18 mouse cellular contexts compared by ENCODE assay signal in genomic region chr16:73873828-73874558, GRCm38 (mm10).
DNase-seq lines count a peak whose midpoint lies in the region; ATAC-seq lines count a peak whose summit lies in the region.
"Had no signal": no experiment of that assay in that cellular context is flagged by ENCODE, and none has a peak within 500 bp of the region (broad histone marks: within the 10 kb centered on the region; RNA-seq: fewer than 3 reads in every experiment).

No protein-coding gene starts in this region.

- no peak overlapping the region for H3K4me2 ChIP-seq in liver, embryonic 15.5 days
- H3K4me2 ChIP-seq: embryonic facial prominence, embryonic 13.5 days; heart, embryonic 13.5 days; hindbrain, embryonic 15.5 days had no signal

- peak; percentile 8 for DNase-seq in c-Kit-positive CD71-positive TER-119-positive erythroid progenitor cells, embryonic 14.5 days (ENCODE audit: low spot score)
- no peak for DNase-seq in layer of hippocampus, adult 11-12 months (ENCODE audit: low spot score)
- no peak for DNase-seq in Muller cell, postnatal 12 days (ENCODE audit: inconsistent ontology term)
- DNase-seq in lung, adult 18-20 months: no peak
- DNase-seq: adrenal gland, postnatal 14 days; cerebellum, adult 18-20 months; cerebellum, adult 9-11 months; cerebellum, postnatal 36 days; gastrocnemius, postnatal 36 days; heart, adult 11 months; heart, postnatal 36 days had no signal

- H3K9me3 ChIP-seq in liver, embryonic 15.5 days (replicated peaks): no peaks in the 10 kb centered on the region
- H3K9me3 ChIP-seq: embryonic facial prominence, embryonic 13.5 days; forebrain, embryonic 10.5 days; heart, embryonic 13.5 days; hindbrain, embryonic 15.5 days had no signal

- H3K4me1 ChIP-seq in liver, embryonic 15.5 days (replicated peaks): peaks cover 3% of the 10 kb centered on the region; the same call in 1 of the 2 replicates
- H3K4me1 ChIP-seq: embryonic facial prominence, embryonic 13.5 days; forebrain, embryonic 10.5 days; hindbrain, embryonic 15.5 days had no signal

- no peaks in the 10 kb centered on the region for H3K36me3 ChIP-seq in liver, embryonic 15.5 days (replicated peaks)
- H3K36me3 ChIP-seq: embryonic facial prominence, embryonic 13.5 days; forebrain, embryonic 10.5 days; heart, embryonic 13.5 days; hindbrain, embryonic 15.5 days had no signal

- no peak overlapping the region for H3K4me3 ChIP-seq in liver, embryonic 15.5 days (replicated peaks)
- H3K4me3 ChIP-seq: embryonic facial prominence, embryonic 13.5 days; forebrain, embryonic 10.5 days; heart, embryonic 13.5 days; hindbrain, embryonic 15.5 days had no signal

- no peak overlapping the region for H3K9ac ChIP-seq in liver, embryonic 15.5 days
- H3K9ac ChIP-seq: embryonic facial prominence, embryonic 13.5 days; heart, embryonic 13.5 days; hindbrain, embryonic 15.5 days had no signal

- 44% methylated on average over 5 of the region's 5 CpGs for WGBS in liver, embryonic 15.5 days (ENCODE audit: insufficient replicate concordance)

- H3K27ac ChIP-seq in liver, embryonic 15.5 days (replicated peaks): 0 out of 2 replicates have a peak overlapping the region, but pooled peaks have one; percentile 19
- H3K27ac ChIP-seq: embryonic facial prominence, embryonic 13.5 days; forebrain, embryonic 10.5 days; heart, embryonic 13.5 days; hindbrain, embryonic 15.5 days had no signal

- H3K27me3 ChIP-seq in liver, embryonic 15.5 days: no peaks in the 10 kb centered on the region
- H3K27me3 ChIP-seq: embryonic facial prominence, embryonic 13.5 days; heart, embryonic 13.5 days; hindbrain, embryonic 15.5 days had no signal

- ATAC-seq in erythroid progenitor cell, adult 5-6 weeks (replicated peaks; ENCODE audit: low FRiP score, poor library complexity, severe bottlenecking): peak; percentile 46
- ATAC-seq in liver, embryonic 15.5 days (ENCODE audit: insufficient read depth): peak; percentile 82
- ATAC-seq: forebrain, embryonic 14.5 days had no signal
